10 mouse cellular contexts compared by ENCODE assay signal in genomic region chr12:54334491-54335132, GRCm38 (mm10).
A peak's percentile ranks its signal among the peaks of the same experiment; 100 is the strongest.
DNase-seq lines count a peak whose midpoint lies in the region; ATAC-seq and TF ChIP-seq lines count a peak whose summit lies in the region.
"Had no signal": no experiment of that assay in that cellular context is flagged by ENCODE, and none has a peak within 500 bp of the region (broad histone marks: within the 10 kb centered on the region; RNA-seq: fewer than 3 reads in every experiment).

No protein-coding gene starts in this region.

- no peak overlapping the region for H3K27ac ChIP-seq in cerebellum, adult 2 months (ENCODE audit: insufficient read depth, low read length)
- H3K27ac ChIP-seq in hindbrain, postnatal 0 days = no peak overlapping the region
- H3K27ac ChIP-seq in neural tube, embryonic 15.5 days (replicated peaks) = peak overlapping the region; percentile 52; the same call in 1 of the 2 replicates
- H3K27ac ChIP-seq: liver, embryonic 13.5 days had no signal

- peak; percentile 66; the same call in 1 of the 2 replicates for ATAC-seq in hindbrain, postnatal 0 days
- ATAC-seq in neural tube, embryonic 15.5 days (ENCODE audit: low FRiP score) = peak; percentile 63; the same call in 1 of the 2 replicates

- TF ChIP-seq POLR2A in cerebellum, adult 2 months (IDR thresholded peaks at IDR 0.05; ENCODE audit: borderline replicate concordance, insufficient read depth, low read length) = no peak

- H3K36me3 ChIP-seq in hindbrain, postnatal 0 days (ENCODE audit: insufficient read depth, low read length) = no peaks in the 10 kb centered on the region
- H3K36me3 ChIP-seq in neural tube, embryonic 15.5 days = no peaks in the 10 kb centered on the region
- H3K36me3 ChIP-seq: liver, embryonic 13.5 days had no signal

- peak; percentile 12 to 25 for DNase-seq in cerebellum, adult 2 months
- DNase-seq in cerebellum, adult 9-10 months = no peak
- peak; percentile 25 for DNase-seq in lung, postnatal 10 days
- no peak for DNase-seq in lung, postnatal 14 days
- peak; percentile 61 for DNase-seq in hindbrain, postnatal 0 days (ENCODE audit: low spot score)
- no peak for DNase-seq in retina, postnatal 1 day
- DNase-seq in natural killer cell, adult 2 months (ENCODE audit: low spot score in 2 of 2) = no peak
- DNase-seq: cerebellum, adult 11 months; liver, embryonic 13.5 days had no signal

- no peak overlapping the region for H3K9ac ChIP-seq in hindbrain, postnatal 0 days (replicated peaks; ENCODE audit: low read length)
- no peak overlapping the region for H3K9ac ChIP-seq in neural tube, embryonic 15.5 days (replicated peaks)
- H3K9ac ChIP-seq: liver, embryonic 13.5 days had no signal

- no peak overlapping the region for H3K4me3 ChIP-seq in cerebellum, adult 2 months (replicated peaks; ENCODE audit: insufficient read depth, low read depth, low read length)
- no peak overlapping the region for H3K4me3 ChIP-seq in hindbrain, postnatal 0 days (ENCODE audit: low read length)
- no peak overlapping the region for H3K4me3 ChIP-seq in neural tube, embryonic 15.5 days (replicated peaks)
- H3K4me3 ChIP-seq: liver, embryonic 13.5 days had no signal

- H3K9me3 ChIP-seq in hindbrain, postnatal 0 days (ENCODE audit: low read length) = no peaks in the 10 kb centered on the region
- no peaks in the 10 kb centered on the region for H3K9me3 ChIP-seq in neural tube, embryonic 15.5 days (replicated peaks)
- H3K9me3 ChIP-seq: liver, embryonic 13.5 days had no signal

- WGBS in cerebellum, adult 2 months = 26% methylated on average over 9 of the region's 9 CpGs
- WGBS in hindbrain, postnatal 0 days = 34% methylated on average over 9 of the region's 9 CpGs
- 27% methylated on average over 9 of the region's 9 CpGs for WGBS in neural tube, embryonic 15.5 days

- no peak overlapping the region for H3K4me2 ChIP-seq in hindbrain, postnatal 0 days (ENCODE audit: low read depth, low read length)
- no peak overlapping the region; the same call in 1 of the 2 replicates for H3K4me2 ChIP-seq in neural tube, embryonic 15.5 days
- H3K4me2 ChIP-seq: liver, embryonic 13.5 days had no signal

- no peaks in the 10 kb centered on the region; the same call in 1 of the 2 replicates for H3K27me3 ChIP-seq in cerebellum, adult 2 months (ENCODE audit: control insufficient read depth, insufficient read depth, low read length)
- no peaks in the 10 kb centered on the region for H3K27me3 ChIP-seq in hindbrain, postnatal 0 days (ENCODE audit: insufficient read depth, low read length)
- no peaks in the 10 kb centered on the region for H3K27me3 ChIP-seq in neural tube, embryonic 15.5 days (replicated peaks)
- H3K27me3 ChIP-seq: liver, embryonic 13.5 days had no signal

- no peaks in the 10 kb centered on the region for H3K4me1 ChIP-seq in cerebellum, adult 2 months (ENCODE audit: control insufficient read depth, insufficient read depth, low read length)
- no peaks in the 10 kb centered on the region for H3K4me1 ChIP-seq in hindbrain, postnatal 0 days (ENCODE audit: insufficient read depth, low read length)
- H3K4me1 ChIP-seq in neural tube, embryonic 15.5 days = peaks cover 13% of the 10 kb centered on the region
- H3K4me1 ChIP-seq: liver, embryonic 13.5 days had no signal

- TF ChIP-seq CTCF in cerebellum, adult 2 months (IDR thresholded peaks at IDR 0.05; ENCODE audit: borderline replicate concordance, insufficient read depth, low read depth, low read length) = no peak
- TF ChIP-seq CTCF in hindbrain, postnatal 0 days (IDR thresholded peaks at IDR 0.05; ENCODE audit: low read depth) = no peak

Comparison
In these comparisons a context has a peak if more than half of its experiments do, and no peak if none do; other contexts are left out.
1. DNase-seq: peak in cerebellum, adult 2 months (2 of 2), lung, postnatal 10 days (single experiment) and hindbrain, postnatal 0 days (single experiment); none in cerebellum, adult 9-10 months (single experiment), lung, postnatal 14 days (single experiment), retina, postnatal 1 day (single experiment) and natural killer cell, adult 2 months (0 of 2).